ENCODE assay signal across 12 mouse cellular contexts in genomic region chr7:124914061-124914460, GRCm38 (mm10).
"Had no signal": no experiment of that assay in that cellular context is flagged by ENCODE, and none has a peak within 500 bp of the region (broad histone marks: within the 10 kb centered on the region; RNA-seq: fewer than 3 reads in every experiment).

No protein-coding gene starts in this region.

- H3K4me1 ChIP-seq: intestine, embryonic 15.5 days had no signal

- ATAC-seq: intestine, embryonic 15.5 days had no signal

- H3K9ac ChIP-seq: intestine, embryonic 15.5 days; limb, embryonic 13.5 days; liver, embryonic 14.5 days; neural tube, embryonic 12.5 days had no signal

- H3K27me3 ChIP-seq: intestine, embryonic 15.5 days; limb, embryonic 13.5 days; neural tube, embryonic 12.5 days had no signal

- H3K4me3 ChIP-seq: intestine, embryonic 15.5 days; layer of hippocampus, adult 2 months; limb, embryonic 13.5 days; midbrain, embryonic 10.5 days; neural tube, embryonic 12.5 days had no signal

- DNase-seq: left cerebral cortex, postnatal 4 days; lung, adult 18-20 months; lung, postnatal 36 days; midbrain, embryonic 14.5 days; thymus, postnatal 14 days had no signal

- H3K36me3 ChIP-seq: intestine, embryonic 15.5 days; limb, embryonic 13.5 days; midbrain, embryonic 10.5 days; neural tube, embryonic 12.5 days had no signal

- H3K27ac ChIP-seq: intestine, embryonic 15.5 days; layer of hippocampus, adult 2 months; limb, embryonic 13.5 days; liver, embryonic 14.5 days; midbrain, embryonic 10.5 days; neural tube, embryonic 12.5 days; stomach, postnatal 0 days had no signal

- H3K9me3 ChIP-seq: intestine, embryonic 15.5 days; limb, embryonic 13.5 days; neural tube, embryonic 12.5 days had no signal

- H3K4me2 ChIP-seq: intestine, embryonic 15.5 days; limb, embryonic 13.5 days; neural tube, embryonic 12.5 days had no signal
